Mouse (Mus musculus) stomach, postnatal 0 days (tissue): ENCODE measurements around the gene Nbas.

Source experiments
- CTCF ChIP-seq: IDR thresholded peaks from 2 replicates; pipeline ENCODE4 v1.5.1; 2016; ENCODE audit warnings: antibody characterized with exemption, low read depth, mild to moderate bottlenecking, moderate library complexity
- EP300 ChIP-seq: optimal IDR thresholded peaks from 2 replicates; pipeline ENCODE3; 2016; ENCODE audit warnings: antibody characterized with exemption

GRCm38 (mm10) chr12:13622150-13622822 lies 353.4 kb downstream of the Nbas start:
- TF ChIP-seq CTCF: no peak
- no peak for TF ChIP-seq EP300
